Mouse (Mus musculus) liver, embryonic 14.5 days (tissue): Measurements from ENCODE around the gene Prkcq.

Source experiments
- CTCF ChIP-seq: IDR thresholded peaks from 2 replicates; pipeline ENCODE4 v1.5.1; 2016; ENCODE audit warnings: antibody characterized with exemption, low read depth, control low read depth
- EP300 ChIP-seq: IDR thresholded peaks from 2 replicates; pipeline ENCODE4 v1.6.1; 2016; ENCODE audit warnings: antibody characterized with exemption, low read depth

DNA sequence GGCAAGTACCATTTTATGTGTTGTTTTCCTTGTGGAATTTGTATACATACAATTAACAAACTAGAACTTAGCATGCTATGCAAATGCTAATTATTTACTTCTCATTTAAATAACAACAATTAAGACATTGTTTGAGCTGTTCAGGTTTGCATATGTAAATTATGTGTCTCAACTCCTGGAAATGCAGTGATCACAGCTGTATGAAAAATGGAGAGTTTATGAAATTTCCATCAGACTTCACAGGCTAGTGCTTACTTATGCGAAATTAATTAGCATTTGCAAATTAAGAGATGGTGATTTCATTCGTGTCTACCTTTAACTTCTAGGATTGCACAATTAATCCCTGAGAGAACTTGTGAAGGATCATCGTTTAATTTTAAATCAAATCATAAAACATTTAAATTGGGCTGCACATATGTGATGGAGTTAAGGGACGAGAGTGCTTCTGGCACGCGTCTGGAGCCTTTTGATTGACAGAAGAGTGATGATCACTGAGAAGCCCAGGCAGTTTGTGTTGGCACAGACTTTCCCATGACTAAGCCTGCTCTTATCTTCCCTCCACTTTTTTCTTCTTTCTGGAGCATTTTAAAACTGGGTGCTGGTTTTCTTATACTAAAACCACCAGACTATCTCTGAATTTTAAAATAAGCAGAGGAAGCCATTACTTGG, 20.1 kb upstream of the Prkcq start:
- no peak for TF ChIP-seq CTCF
- TF ChIP-seq EP300 = no peak
